Mouse (Mus musculus) forebrain, postnatal 0 days (tissue): Measurements from ENCODE around the gene Spag17. TPM values are rescaled to one million over a fixed set of nuclear protein-coding genes. Genes with fewer than 3 reads are reported as not detected.

Source experiments
- ATAC-seq: fragments of 200-750 bp; cut with Nextera tagmentation; 2 replicates; pipeline ENCODE4 v1.8.0; 2017; ENCODE audit warnings: mild to moderate bottlenecking, moderate library complexity
- DNase-seq: peaks from one replicate; pipeline ENCODE4 v3.0.0-alpha.2; 2015
- H3K27ac ChIP-seq: fragments of 300-500 bp; sonication (generic); 2 replicates; pipeline ENCODE4 v1.5.1; 2014; ENCODE audit warnings: low read depth, mild to moderate bottlenecking, antibody characterized with exemption, low read length, moderate library complexity, mixed read lengths
- H3K27me3 ChIP-seq: fragments of 300-500 bp; sonication (generic); 2 replicates; pipeline ENCODE4 v1.6.1; 2014; ENCODE audit warnings: mild to moderate bottlenecking, low read length, mixed read lengths; ENCODE audit not compliant: insufficient read depth
- H3K36me3 ChIP-seq: fragments of 300-500 bp; sonication (generic); 2 replicates; pipeline ENCODE4 v1.6.1; 2014; ENCODE audit warnings: mild to moderate bottlenecking, moderate library complexity; ENCODE audit not compliant: insufficient read depth
- H3K4me1 ChIP-seq: fragments of 300-500 bp; sonication (generic); 2 replicates; pipeline ENCODE4 v1.6.1; 2014; ENCODE audit warnings: antibody characterized with exemption; ENCODE audit not compliant: insufficient read depth
- H3K4me2 ChIP-seq: fragments of 300-500 bp; sonication (generic); 2 replicates; pipeline ENCODE4 v1.6.1; 2014; ENCODE audit warnings: low read depth, mild to moderate bottlenecking, moderate library complexity
- H3K4me3 ChIP-seq: fragments of 300-500 bp; sonication (generic); 2 replicates; pipeline ENCODE4 v1.5.1; 2014; ENCODE audit warnings: low read depth, low read length, mixed read lengths
- H3K9ac ChIP-seq: fragments of 300-500 bp; sonication (generic); 2 replicates; pipeline ENCODE4 v1.6.1; 2014; ENCODE audit warnings: mild to moderate bottlenecking
- H3K9me3 ChIP-seq: fragments of 300-500 bp; sonication (generic); 2 replicates; pipeline ENCODE4 v1.6.1; 2016; ENCODE audit warnings: low read length
- CTCF ChIP-seq: sonication (generic); IDR thresholded peaks from 2 replicates; pipeline ENCODE4 v1.5.1; 2016; ENCODE audit warnings: antibody characterized with exemption, control low read depth, low read depth
- WGBS: fragments of 180-500 bp; shearing (Covaris S2); extraction: QIAGEN DNeasy Blood & Tissue Kit; methylation state at CpG from one replicate; pipeline ENCODE4 v1.1.7; 2014; 5-methylcytosine and 5-hydroxymethylcytosine counted together
- polyA plus RNA-seq: library from polyadenylated mRNA; unstranded; fragments of >200 nt; fragmentation: Nextera tagmentation; extraction: Ambion mirVana; gene quantifications from 2 replicates; pipeline ENCODE4 v1.2.1, GENCODE M21; 2015
- total RNA-seq: library from RNA; depleted of rRNA; stranded (reverse); fragments of >200 nt; gene quantifications from 2 replicates; pipeline ENCODE4 v1.2.3, GENCODE M21; 2014

The Spag17 gene
- total and polyA plus RNA-seq, 2 experiments from 2014 or later, result 0.62 to 1.7 TPM

DNA sequence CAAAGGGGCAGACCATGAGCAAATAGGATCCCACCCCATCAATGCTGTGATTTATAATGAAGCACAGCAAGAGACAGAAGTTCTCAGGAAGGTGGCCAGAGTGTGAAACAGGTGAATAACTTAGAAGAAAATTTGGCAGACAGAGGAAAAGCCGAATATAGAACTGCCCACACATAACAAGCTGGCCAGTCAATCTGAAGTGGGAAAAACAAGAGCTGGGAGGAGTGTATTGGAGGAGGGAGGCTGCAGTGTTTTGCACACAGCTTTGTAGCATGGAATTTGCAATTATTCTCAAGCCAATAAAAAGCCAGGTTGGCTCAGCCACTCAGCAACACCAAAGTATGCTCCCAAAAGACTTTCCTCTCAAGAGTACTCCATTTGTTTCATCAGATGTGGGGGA lies 147.8 kb downstream of the Spag17 start:
- Histone ChIP-seq H3K9me3 (no peaks in the 10 kb centered on the region), H3K27me3 (no peaks in the 10 kb centered on the region), H3K36me3 (no peaks in the 10 kb centered on the region), H3K4me3 (no peak overlapping the region), H3K27ac (no peak overlapping the region), H3K9ac (no peak overlapping the region), H3K4me1 (no peaks in the 10 kb centered on the region), H3K4me2 (no peak overlapping the region)
- ATAC-seq (no peak), DNase-seq (no peak)
- no peak for TF ChIP-seq CTCF
- 50% methylated on average over 1 of the region's 1 CpGs for WGBS

DNA sequence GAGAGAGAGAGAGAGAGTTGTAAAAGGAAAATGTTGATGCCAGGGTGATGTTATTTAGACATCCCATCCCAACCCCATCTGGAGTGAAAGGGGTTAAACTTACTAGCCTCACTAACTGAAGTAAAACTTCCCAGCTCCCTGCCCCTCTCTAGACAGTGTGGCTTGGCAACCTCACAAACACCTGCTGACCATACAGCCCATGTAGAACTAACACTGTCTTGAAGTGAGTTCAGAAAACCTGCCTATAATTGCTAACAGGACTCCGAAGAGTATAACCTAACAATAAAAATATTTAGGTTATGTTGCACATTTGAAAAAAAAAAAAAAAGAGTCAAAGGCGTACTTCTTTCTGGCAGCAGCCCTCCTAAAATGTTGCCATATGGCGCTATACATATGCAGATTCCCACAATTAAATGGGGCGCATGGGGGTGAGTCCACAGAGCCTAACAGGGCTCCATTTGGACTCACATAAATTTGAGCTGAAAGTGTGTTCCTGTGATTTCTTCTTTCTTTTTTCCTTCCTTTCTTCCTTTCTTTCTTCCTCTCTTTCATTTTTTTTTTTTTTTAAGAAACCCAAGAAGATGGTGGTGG lies 149.3 kb downstream of the Spag17 start:
- H3K4me1 ChIP-seq, result no peaks in the 10 kb centered on the region
- H3K36me3 ChIP-seq, result no peaks in the 10 kb centered on the region
- no peak for ATAC-seq
- H3K9ac ChIP-seq, result no peak overlapping the region
- H3K4me3 ChIP-seq, result no peak overlapping the region
- H3K4me2 ChIP-seq, result no peak overlapping the region
- no peak for TF ChIP-seq CTCF
- 32% methylated on average over 4 of the region's 4 CpGs for WGBS
- no peaks in the 10 kb centered on the region for H3K27me3 ChIP-seq
- no peaks in the 10 kb centered on the region for H3K9me3 ChIP-seq
- DNase-seq, result no peak
- no peak overlapping the region for H3K27ac ChIP-seq

DNA sequence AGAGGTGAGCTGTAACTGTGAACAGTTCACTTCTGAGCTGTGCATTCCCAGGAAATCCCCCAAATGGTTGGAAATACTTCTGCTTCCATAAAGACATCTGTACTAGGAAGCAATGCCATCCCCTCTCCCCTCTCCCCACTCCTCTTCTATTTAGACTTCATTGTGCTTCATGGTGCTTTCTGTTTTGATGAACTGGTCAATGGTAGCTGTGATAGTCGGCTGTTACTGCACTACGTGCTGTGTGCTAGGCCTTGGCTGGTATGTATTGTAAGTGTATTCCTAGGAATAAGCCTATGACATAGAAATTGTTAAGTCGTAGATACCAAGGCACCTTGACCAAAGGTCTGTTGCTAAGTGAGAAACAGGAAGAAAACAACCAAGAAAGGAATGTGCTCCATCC lies 149.9 kb downstream of the Spag17 start:
- Histone ChIP-seq H3K4me3 (no peak overlapping the region), H3K9ac (no peak overlapping the region), H3K27me3 (no peaks in the 10 kb centered on the region), H3K4me2 (no peak overlapping the region), H3K9me3 (no peaks in the 10 kb centered on the region), H3K36me3 (no peaks in the 10 kb centered on the region), H3K4me1 (no peaks in the 10 kb centered on the region), H3K27ac (no peak overlapping the region)
- DNase-seq, result no peak
- WGBS, result 52% methylated on average over 3 of the region's 3 CpGs
- no peak for TF ChIP-seq CTCF
- ATAC-seq, result no peak

DNA sequence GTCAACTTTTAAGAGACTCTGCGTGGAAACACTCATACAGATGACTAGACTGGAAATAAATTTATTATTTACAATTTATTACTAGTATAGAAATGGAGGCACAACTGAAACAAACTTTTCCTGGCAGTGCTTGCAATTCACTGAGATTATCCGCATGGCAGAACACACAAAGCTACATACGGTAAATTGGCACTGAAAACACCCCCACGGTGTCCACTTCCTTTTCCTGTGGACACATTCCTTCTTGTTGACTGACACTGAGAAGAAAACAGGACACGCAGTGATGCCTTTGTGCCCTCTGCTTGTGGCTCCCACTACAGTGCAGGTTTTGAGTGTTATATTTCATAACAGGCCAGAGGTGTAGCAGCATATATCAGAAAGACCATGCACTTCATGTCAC lies 151.6 kb downstream of the Spag17 start:
- no peak overlapping the region for H3K4me2 ChIP-seq
- H3K4me1 ChIP-seq, result no peaks in the 10 kb centered on the region
- DNase-seq (no peak), ATAC-seq (no peak)
- TF ChIP-seq CTCF, result no peak
- no peak overlapping the region for H3K4me3 ChIP-seq
- 64% methylated on average over 5 of the region's 5 CpGs for WGBS
- H3K36me3 ChIP-seq, result no peaks in the 10 kb centered on the region
- no peaks in the 10 kb centered on the region for H3K27me3 ChIP-seq
- no peaks in the 10 kb centered on the region for H3K9me3 ChIP-seq
- H3K9ac ChIP-seq, result no peak overlapping the region
- H3K27ac ChIP-seq, result no peak overlapping the region

DNA sequence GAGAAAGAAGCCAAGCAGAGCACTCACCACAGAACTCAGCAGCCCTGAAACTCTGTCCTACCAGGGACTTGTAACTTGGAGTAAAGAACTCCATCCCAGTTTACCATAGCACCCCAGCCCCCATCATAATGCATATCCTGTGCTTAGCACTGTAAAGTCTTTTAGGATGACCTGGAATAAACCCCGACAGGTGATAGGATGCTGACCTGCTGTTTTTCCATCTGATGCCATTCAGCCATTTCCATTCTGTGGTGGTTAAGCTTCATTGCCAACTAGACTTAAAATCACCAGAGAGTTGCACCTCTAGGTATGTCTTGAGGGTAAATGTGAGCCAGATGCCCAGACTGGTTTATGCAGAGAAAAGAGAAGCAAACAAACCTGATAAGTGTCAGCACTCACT lies 189.2 kb downstream of the Spag17 start:
- no peak for ATAC-seq
- DNase-seq, result no peak
- no peaks in the 10 kb centered on the region for H3K4me1 ChIP-seq
- no peak overlapping the region for H3K4me3 ChIP-seq
- no peak overlapping the region for H3K27ac ChIP-seq
- no peak for TF ChIP-seq CTCF
- H3K27me3 ChIP-seq, result no peaks in the 10 kb centered on the region
- 93% methylated on average over 1 of the region's 1 CpGs for WGBS
- H3K9ac ChIP-seq, result no peak overlapping the region
- no peaks in the 10 kb centered on the region for H3K36me3 ChIP-seq
- H3K9me3 ChIP-seq, result no peaks in the 10 kb centered on the region
- H3K4me2 ChIP-seq, result no peak overlapping the region

DNA sequence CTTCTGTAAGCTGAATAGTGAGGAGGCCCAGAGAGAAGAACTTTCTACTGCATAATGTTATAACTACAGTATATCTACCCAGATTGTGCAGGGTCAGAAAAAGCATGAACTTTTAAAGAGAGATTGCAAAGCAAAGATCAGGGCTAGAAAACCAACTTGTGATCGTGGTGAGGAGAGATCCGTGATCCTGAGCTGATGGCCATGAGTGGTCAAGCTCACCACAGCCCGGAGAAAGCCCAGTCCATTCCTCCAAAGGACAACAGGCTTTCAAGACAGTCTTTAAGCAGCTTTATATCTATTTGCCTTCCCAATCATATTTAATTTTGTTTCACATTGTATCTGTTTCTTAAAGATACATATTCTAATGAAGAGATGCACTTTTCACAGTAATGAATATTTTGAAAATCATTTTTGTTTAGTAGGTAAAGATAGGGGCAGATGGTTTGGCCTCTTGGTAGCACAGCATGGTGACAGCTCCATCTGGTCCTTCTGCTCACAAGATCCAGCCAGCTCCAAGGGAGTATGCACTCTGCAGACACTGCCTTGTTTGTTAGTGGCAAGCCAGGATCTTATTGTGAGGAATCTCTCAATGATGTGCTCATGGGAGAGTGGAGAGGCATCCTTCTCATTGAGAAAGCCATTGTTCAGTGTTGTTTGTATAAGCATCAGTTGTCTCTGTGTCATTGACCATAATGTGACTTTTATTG lies 217.3 kb downstream of the Spag17 start:
- no peak overlapping the region for H3K9ac ChIP-seq
- no peaks in the 10 kb centered on the region for H3K9me3 ChIP-seq
- H3K27ac ChIP-seq, result no peak overlapping the region
- no peaks in the 10 kb centered on the region for H3K4me1 ChIP-seq
- peak; percentile 20 for DNase-seq
- no peak overlapping the region for H3K4me3 ChIP-seq
- no peak for TF ChIP-seq CTCF
- H3K4me2 ChIP-seq, result no peak overlapping the region
- no peaks in the 10 kb centered on the region for H3K36me3 ChIP-seq
- ATAC-seq, result peak; percentile 78
- H3K27me3 ChIP-seq, result no peaks in the 10 kb centered on the region
- WGBS, result 89% methylated on average over 3 of the region's 3 CpGs

DNA sequence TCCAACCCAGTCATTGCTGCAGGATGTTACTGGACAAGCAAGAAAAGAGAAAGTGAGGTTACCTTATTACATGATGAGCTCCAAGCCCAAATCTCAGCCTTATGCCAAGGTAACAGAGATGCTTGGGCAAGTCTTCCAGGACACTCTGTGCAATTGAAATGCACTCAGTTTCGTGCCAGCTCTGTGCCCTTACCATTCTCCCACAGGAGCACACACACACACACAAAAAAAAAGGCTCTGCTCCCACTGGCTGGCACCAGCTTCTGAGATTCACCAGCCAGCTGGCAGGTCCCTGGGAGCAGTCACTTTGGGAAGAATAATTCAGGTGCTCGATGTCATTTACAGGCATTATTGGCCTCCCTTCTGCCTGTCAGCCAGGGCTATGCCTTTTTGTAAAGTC lies 221.5 kb downstream of the Spag17 start:
- 47% methylated on average over 2 of the region's 2 CpGs for WGBS
- Histone ChIP-seq H3K27me3 (no peaks in the 10 kb centered on the region), H3K9me3 (no peaks in the 10 kb centered on the region), H3K27ac (no peak overlapping the region), H3K4me2 (no peak overlapping the region), H3K4me1 (no peaks in the 10 kb centered on the region), H3K9ac (no peak overlapping the region), H3K4me3 (no peak overlapping the region), H3K36me3 (no peaks in the 10 kb centered on the region)
- ATAC-seq (no peak), DNase-seq (no peak)
- TF ChIP-seq CTCF, result no peak
